Mouse (Mus musculus) embryonic fibroblast, embryonic 13.5 days (primary cell): ENCODE measurements around the gene Npnt. TPM values are rescaled to one million over a fixed set of nuclear protein-coding genes. Genes with fewer than 3 reads are reported as not detected.

Experiments used
- H3K27ac ChIP-seq: 2 replicates; pipeline ENCODE4 v1.5.1; 2012; ENCODE audit warnings: low read length, control low read depth, inconsistent platforms; ENCODE audit not compliant: insufficient read depth
- H3K4me1 ChIP-seq: 2 replicates; pipeline ENCODE4 v1.6.1; 2011; ENCODE audit warnings: low read length; ENCODE audit not compliant: control insufficient read depth, insufficient read depth
- H3K4me3 ChIP-seq: 2 replicates; pipeline ENCODE4 v1.5.1; 2011; ENCODE audit warnings: mild to moderate bottlenecking, control low read depth, low read length; ENCODE audit not compliant: insufficient read depth
- CTCF ChIP-seq: IDR thresholded peaks from 2 replicates; pipeline ENCODE4 v1.5.1; 2011; ENCODE audit warnings: mild to moderate bottlenecking, control low read depth, low read length, moderate library complexity, borderline replicate concordance; ENCODE audit not compliant: insufficient read depth
- POLR2A ChIP-seq: IDR thresholded peaks from 2 replicates; pipeline ENCODE4 v1.6.1; 2011; ENCODE audit warnings: low read depth, mild to moderate bottlenecking, control low read depth, low read length, moderate library complexity
- polyA plus RNA-seq: library from polyadenylated mRNA; stranded (reverse); fragments of >200 nt; gene quantifications from 2 replicates; pipeline ENCODE4 v1.2.4, GENCODE M21; 2011; ENCODE audit warnings: low read depth; ENCODE audit not compliant: missing spikeins, insufficient read length

The Npnt gene
- polyA plus RNA-seq, 1 experiment, result 22.5 TPM

DNA sequence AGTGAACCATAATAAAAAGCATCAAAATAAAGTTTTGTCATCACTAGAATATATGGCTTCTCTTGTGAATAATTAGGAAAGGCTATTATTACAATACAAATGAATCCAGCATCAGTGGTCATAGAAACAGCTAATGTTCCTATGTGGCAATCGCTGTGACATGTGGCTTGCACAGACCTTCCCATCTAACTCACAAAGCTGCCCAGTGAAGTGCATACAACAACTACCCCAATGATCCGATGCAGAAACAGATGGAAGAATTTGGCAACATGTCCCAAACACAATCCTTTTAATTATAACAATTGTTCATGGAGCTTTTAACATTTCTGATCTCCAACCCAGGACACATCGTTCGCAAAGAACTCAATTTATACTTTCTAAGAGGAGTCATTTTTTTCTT lies 52.2 kb downstream of the Npnt start:
- no peaks in the 10 kb centered on the region for H3K4me1 ChIP-seq
- H3K4me3 ChIP-seq, result no peak overlapping the region
- no peak overlapping the region for H3K27ac ChIP-seq
- TF ChIP-seq POLR2A, result no peak
- no peak for TF ChIP-seq CTCF

DNA sequence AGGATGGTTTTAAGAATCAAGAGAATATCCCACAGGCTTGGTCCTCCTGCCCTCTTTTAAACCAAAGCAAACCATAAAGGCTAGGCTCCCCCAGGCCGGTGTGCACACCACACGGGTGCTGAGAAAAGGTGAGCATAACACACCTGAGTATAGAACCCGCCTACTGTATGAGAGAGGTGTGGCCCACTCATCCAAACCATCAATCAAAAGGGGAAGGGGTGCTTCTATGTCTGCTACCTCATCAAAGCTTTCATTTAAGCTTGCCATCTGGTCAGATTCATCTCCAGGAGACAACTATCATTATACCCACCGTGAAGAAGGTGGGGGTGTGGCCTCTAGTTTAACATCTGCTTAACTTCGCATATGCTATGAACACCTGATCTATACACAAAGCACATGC lies 52.7 kb downstream of the Npnt start:
- TF ChIP-seq CTCF, result no peak
- TF ChIP-seq POLR2A, result no peak
- Histone ChIP-seq H3K27ac (no peak overlapping the region), H3K4me1 (no peaks in the 10 kb centered on the region), H3K4me3 (no peak overlapping the region)

DNA sequence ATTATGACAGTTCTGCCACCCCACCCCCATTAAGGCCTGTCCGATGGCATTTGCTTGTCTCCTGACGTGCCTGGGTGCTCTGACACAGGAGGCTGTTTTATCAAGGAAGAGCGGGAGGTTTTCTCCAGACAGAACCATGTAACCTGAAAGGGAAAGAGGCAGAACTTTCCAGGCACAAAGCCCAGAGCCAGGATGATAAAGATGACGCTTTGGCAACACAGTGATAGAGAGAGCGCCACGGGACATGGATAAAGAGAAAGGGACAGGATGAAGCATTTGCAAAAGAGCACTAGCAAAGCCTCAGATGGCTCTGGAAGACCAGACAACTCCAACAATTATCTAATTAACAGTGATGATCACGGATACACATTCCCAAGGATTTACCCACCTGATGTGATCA lies 56.0 kb downstream of the Npnt start:
- no peak overlapping the region for H3K27ac ChIP-seq

DNA sequence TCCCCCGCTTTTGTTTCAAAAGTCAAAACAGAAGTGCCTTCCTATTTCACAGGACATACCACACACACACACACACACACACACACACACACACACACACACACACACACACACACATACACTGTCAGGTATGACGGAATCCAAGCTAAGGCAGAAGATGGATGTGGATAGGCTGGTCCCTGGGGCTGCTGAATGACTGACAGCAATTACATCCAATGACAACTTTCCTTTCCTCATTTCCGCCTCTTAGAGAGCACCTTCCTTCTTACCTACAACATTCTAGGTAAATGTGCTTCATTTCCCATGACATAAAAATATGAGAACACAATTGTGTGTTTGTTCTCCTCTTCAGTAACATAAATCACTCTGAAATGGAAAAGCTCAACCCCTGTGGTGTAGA lies 56.4 kb downstream of the Npnt start:
- no peak overlapping the region for H3K27ac ChIP-seq
- no peaks in the 10 kb centered on the region for H3K4me1 ChIP-seq
- no peak for TF ChIP-seq POLR2A
- TF ChIP-seq CTCF, result no peak

More for the DNA sequence above, 56.0 kb downstream of the Npnt start:
- H3K4me3 ChIP-seq, result no peak overlapping the region
- TF ChIP-seq CTCF (no peak), POLR2A (no peak)
- H3K4me1 ChIP-seq, result no peaks in the 10 kb centered on the region

DNA sequence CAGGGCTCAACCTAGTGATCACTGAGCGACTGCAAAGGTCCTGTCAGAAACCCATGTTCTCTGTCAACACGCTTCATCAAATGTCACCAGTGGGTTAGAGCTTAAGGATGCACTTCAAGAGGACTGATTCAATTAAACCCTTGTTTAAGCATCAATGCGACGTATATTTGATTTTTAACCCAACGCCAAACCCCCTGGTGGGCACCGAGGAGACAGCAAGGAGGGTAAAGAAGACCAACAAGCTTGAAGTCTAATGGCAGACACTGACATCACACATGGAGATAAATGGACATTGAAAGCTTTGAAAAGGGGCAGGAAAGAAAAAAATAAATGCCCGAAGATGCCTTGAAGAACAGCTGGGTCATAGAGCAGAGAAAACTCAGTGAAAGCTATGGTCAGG lies 57.0 kb downstream of the Npnt start:
- no peak overlapping the region for H3K4me3 ChIP-seq
- TF ChIP-seq CTCF, result no peak
- no peak for TF ChIP-seq POLR2A
- no peaks in the 10 kb centered on the region for H3K4me1 ChIP-seq
- no peak overlapping the region for H3K27ac ChIP-seq

More for the DNA sequence above, 56.4 kb downstream of the Npnt start:
- no peak overlapping the region for H3K4me3 ChIP-seq

DNA sequence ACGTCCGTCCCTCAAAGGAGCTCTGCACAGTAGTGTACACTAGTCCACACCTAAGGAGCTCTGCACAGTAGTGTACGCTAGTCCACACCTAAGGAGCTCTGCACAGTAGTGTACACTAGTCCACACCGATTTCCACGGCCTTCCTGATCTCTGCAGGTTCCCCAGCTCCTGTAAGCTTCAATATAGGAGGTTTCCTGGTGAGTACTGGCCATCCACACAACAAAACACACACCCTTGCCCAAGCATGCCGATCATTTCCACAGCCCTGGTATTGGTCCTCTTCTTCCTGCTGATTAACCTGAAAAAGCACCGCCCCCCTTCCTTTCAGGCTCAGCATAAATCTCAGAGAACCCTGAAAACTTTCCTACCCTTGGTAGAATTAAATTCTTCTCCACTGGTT lies 57.6 kb downstream of the Npnt start:
- H3K27ac ChIP-seq, result no peak overlapping the region
- no peak for TF ChIP-seq CTCF
- H3K4me1 ChIP-seq, result no peaks in the 10 kb centered on the region
- H3K4me3 ChIP-seq, result no peak overlapping the region

DNA sequence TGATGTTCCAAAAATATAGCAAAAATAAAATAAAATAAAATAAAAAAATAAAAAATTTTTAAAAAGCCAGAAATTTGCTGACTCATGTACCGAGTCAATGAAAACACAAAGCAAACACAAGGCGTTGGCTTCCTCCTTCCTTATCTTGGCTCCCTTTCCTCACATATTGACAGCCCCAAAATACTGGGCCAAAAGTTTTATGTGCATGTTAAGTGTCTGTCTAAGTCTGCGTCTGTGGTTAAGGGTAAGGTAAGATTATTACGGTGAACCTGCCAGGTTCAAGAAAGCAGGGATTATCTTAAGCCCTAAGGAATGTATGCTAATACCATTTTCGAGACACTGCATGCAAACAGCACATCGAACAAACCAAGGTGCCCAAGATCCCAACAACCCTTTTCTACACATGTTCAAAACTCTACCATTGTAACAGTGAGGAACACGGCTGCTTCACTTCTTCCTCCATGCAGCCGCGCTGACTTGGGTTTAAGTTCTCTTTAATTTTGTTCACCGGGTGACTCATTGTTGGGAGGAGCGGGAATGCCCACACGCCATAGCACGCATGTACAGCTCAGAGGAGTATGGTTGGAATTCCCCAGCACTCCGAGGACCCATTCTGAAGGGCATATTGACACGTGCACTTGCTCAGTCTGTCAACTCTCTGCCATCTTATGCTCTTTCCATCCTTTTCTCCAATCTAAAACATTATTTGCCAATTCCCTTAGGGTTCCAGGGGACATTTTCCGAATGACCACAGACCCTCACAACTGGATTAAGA lies 62.8 kb downstream of the Npnt start:
- no peak for TF ChIP-seq POLR2A
- no peak for TF ChIP-seq CTCF
- H3K27ac ChIP-seq, result no peak overlapping the region
- no peaks in the 10 kb centered on the region for H3K4me1 ChIP-seq

DNA sequence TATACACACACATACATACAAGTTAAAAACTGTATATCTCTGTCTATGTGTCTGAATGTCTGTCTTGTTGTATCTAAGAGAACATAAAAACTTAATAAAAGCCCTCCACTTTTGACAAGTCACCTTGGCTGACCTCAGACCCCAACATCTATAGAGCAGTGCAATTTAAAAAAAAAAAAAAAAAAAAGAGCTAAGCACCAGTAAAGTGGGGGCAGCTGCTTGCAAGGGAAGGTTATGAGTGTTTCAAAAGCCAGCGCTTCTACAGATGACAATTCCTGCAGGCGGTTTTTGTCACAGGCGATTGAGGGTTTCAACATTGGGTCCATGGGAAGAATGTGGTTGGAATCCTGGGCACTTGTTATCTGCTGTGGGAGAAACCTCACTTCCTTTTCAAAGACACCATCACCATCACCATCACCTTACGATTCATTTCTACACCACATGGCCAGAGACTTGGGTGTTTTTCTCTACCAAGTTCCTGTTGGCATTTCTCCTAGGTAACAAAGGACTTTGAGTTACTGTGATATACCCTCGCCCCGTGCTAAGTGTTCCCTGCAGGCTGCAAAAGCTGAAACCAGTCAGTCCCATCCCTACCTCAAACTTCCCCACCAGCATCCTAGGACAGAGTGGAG lies 63.6 kb downstream of the Npnt start:
- Histone ChIP-seq H3K27ac (no peak overlapping the region), H3K4me1 (no peaks in the 10 kb centered on the region), H3K4me3 (no peak overlapping the region)
- TF ChIP-seq POLR2A (no peak), CTCF (no peak)

More for the DNA sequence above, 62.8 kb downstream of the Npnt start:
- H3K4me3 ChIP-seq, result no peak overlapping the region

DNA sequence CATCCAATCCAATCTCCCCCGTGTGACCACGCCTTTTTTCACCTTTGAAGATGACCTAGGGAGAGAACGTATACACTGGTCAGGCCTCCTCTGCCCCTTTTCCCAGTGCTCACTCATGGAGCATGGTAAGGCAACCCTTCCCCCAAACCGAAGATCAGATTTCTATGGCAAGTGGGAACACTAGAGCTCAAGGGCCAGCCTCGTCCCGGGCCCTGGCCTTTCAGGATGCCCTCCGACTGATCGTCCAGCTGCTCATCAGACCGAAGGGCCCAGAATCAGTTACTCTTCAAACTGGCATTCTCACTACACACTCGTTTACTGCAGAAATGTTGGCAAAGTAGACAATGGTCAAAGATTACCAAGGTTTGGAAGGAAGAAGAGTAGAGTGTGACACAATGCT lies 65.6 kb downstream of the Npnt start:
- H3K4me3 ChIP-seq, result no peak overlapping the region
- no peak for TF ChIP-seq CTCF
- no peak for TF ChIP-seq POLR2A
- no peak overlapping the region for H3K27ac ChIP-seq
- no peaks in the 10 kb centered on the region for H3K4me1 ChIP-seq

DNA sequence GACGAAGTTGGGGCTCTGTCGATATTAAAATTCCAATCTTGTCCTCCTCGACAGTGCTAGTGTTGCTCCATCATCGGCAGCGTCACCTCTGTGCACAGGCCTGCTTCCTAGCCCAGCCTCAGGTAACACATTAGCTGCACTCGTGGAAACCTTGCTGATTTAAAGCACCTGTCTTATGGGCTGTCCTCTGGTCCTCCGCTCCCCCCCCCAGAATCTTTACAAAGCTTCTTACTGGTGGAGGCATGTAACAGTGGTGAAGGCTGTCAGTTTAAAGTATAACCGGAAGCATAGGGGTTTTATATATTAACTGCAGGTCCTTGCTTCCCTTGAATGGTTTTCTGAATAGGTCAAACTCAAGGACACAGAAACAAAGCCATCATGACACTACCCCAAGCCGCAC lies 66.8 kb downstream of the Npnt start:
- Histone ChIP-seq H3K4me1 (no peaks in the 10 kb centered on the region), H3K27ac (no peak overlapping the region), H3K4me3 (no peak overlapping the region)
- TF ChIP-seq POLR2A (no peak), CTCF (no peak)
